31 mouse cellular contexts compared by ENCODE assay signal in the genomic region with DNA sequence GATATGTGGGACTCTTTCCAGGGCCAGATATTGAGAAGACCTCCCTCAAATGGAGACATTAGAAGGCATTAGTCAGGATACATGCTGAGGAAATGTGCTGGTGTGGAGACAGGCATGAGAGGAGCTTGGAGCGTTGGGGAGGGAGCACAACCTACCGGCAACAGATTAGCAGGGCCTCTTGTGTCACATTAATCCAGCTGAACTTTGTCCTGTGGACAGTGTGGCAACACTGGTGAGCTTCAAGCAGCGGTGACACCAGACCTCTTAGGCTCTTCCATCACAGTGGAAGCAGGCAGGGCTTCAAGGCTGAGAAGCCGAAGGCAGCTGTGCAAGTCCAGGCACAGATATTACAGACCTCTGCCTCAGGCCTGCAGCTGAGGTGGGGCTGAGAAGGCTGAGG. TPM values are rescaled to one million over a fixed set of nuclear protein-coding genes. Genes with fewer than 3 reads are reported as not detected.
DNase-seq lines count a peak whose midpoint lies in the region; ATAC-seq and TF ChIP-seq lines count a peak whose summit lies in the region.
"Had no signal": no experiment of that assay in that cellular context is flagged by ENCODE, and none has a peak within 500 bp of the region (broad histone marks: within the 10 kb centered on the region; RNA-seq: fewer than 3 reads in every experiment).

No protein-coding gene starts in this region.

- no peaks in the 10 kb centered on the region for H3K27me3 ChIP-seq in intestine, embryonic 16.5 days (replicated peaks; ENCODE audit: control insufficient read depth, insufficient read depth, low read length)
- H3K27me3 ChIP-seq in liver, adult 2 months (ENCODE audit: control insufficient read depth, insufficient read depth, low read length) = no peaks in the 10 kb centered on the region
- no peaks in the 10 kb centered on the region for H3K27me3 ChIP-seq in liver, embryonic 13.5 days
- no peaks in the 10 kb centered on the region for H3K27me3 ChIP-seq in liver, postnatal 0 days (ENCODE audit: insufficient read depth, low read length)
- H3K27me3 ChIP-seq: embryonic facial prominence, embryonic 12.5 days; heart, embryonic 15.5 days; hindbrain, embryonic 12.5 days; hindbrain, embryonic 15.5 days had no signal

- peak; percentile 37; the same call in 1 of the 2 replicates for TF ChIP-seq CTCF in liver, adult 2 months (IDR thresholded peaks at IDR 0.05; ENCODE audit: low read depth, low read length)
- no peak; the same call in 1 of the 2 replicates for TF ChIP-seq CTCF in liver, postnatal 0 days (IDR thresholded peaks at IDR 0.05; ENCODE audit: low read depth)

- H3K36me3 ChIP-seq in intestine, embryonic 16.5 days (ENCODE audit: control insufficient read depth, insufficient read depth, low read length) = no peaks in the 10 kb centered on the region
- no peaks in the 10 kb centered on the region for H3K36me3 ChIP-seq in liver, adult 2 months (ENCODE audit: control insufficient read depth, insufficient read depth, low read length)
- no peaks in the 10 kb centered on the region for H3K36me3 ChIP-seq in liver, embryonic 13.5 days
- H3K36me3 ChIP-seq in liver, postnatal 0 days (replicated peaks; ENCODE audit: insufficient read depth, low read length) = no peaks in the 10 kb centered on the region
- H3K36me3 ChIP-seq: embryonic facial prominence, embryonic 12.5 days; embryonic facial prominence, embryonic 15.5 days; forebrain, embryonic 12.5 days; G1E; heart, embryonic 15.5 days; hindbrain, embryonic 12.5 days; hindbrain, embryonic 15.5 days had no signal

- 0 out of 2 replicates have a peak, but pooled peaks cover 5% of the 10 kb centered on the region for H3K4me1 ChIP-seq in intestine, embryonic 16.5 days (ENCODE audit: control insufficient read depth, insufficient read depth, low read length)
- peaks cover 11% of the 10 kb centered on the region for H3K4me1 ChIP-seq in liver, adult 2 months (ENCODE audit: control insufficient read depth, insufficient read depth, low read length)
- H3K4me1 ChIP-seq in liver, embryonic 13.5 days (replicated peaks) = peaks cover 8% of the 10 kb centered on the region
- peaks cover 17% of the 10 kb centered on the region for H3K4me1 ChIP-seq in liver, postnatal 0 days (ENCODE audit: insufficient read depth)
- H3K4me1 ChIP-seq: embryonic facial prominence, embryonic 12.5 days; embryonic facial prominence, embryonic 15.5 days; forebrain, embryonic 12.5 days; heart, embryonic 15.5 days; hindbrain, embryonic 12.5 days; hindbrain, embryonic 15.5 days had no signal

- peak; percentile 87 for ATAC-seq in intestine, embryonic 16.5 days
- ATAC-seq in liver, embryonic 13.5 days (ENCODE audit: low read depth) = peak; percentile 69
- peak; percentile 96 for ATAC-seq in liver, postnatal 0 days
- ATAC-seq: forebrain, embryonic 16.5 days; Patski had no signal

- no peak overlapping the region for H3K4me2 ChIP-seq in intestine, embryonic 16.5 days (ENCODE audit: low read depth, low read length)
- H3K4me2 ChIP-seq in liver, embryonic 13.5 days = no peak overlapping the region
- H3K4me2 ChIP-seq in liver, postnatal 0 days (ENCODE audit: low read depth, low read length) = no peak overlapping the region; the same call in 1 of the 2 replicates
- H3K4me2 ChIP-seq: embryonic facial prominence, embryonic 12.5 days; embryonic facial prominence, embryonic 15.5 days; forebrain, embryonic 12.5 days; heart, embryonic 11.5 days; heart, embryonic 15.5 days; hindbrain, embryonic 12.5 days; hindbrain, embryonic 15.5 days had no signal

- TF ChIP-seq EP300 in liver, postnatal 0 days (IDR thresholded peaks at IDR 0.05; ENCODE audit: low read depth) = no peak

- no peaks in the 10 kb centered on the region; the same call in 1 of the 2 replicates for H3K79me2 ChIP-seq in liver, adult 2 months (ENCODE audit: control insufficient read depth, insufficient read depth, low read length)

- peak; percentile 98 for DNase-seq in liver, adult 2 months (ENCODE audit: extremely low read depth, low read depth, low spot score)
- DNase-seq in liver, embryonic 13.5 days = no peak
- DNase-seq in liver, postnatal 0 days = peak; percentile 62
- DNase-seq in right cerebral cortex, postnatal 14 days = no peak
- DNase-seq in frontal cortex, adult 2 months (ENCODE audit: extremely low spot score in 1 of 2, low spot score in 1 of 2) = no peak
- DNase-seq in spleen, postnatal 14 days (ENCODE audit: low spot score in 2 of 2) = no peak
- no peak for DNase-seq in embryo, embryonic 10.5 days (ENCODE audit: low spot score)
- DNase-seq: adrenal gland, postnatal 10 days; adrenal gland, postnatal 36 days; B cell, adult 2 months; cerebellum, adult 18-20 months; cerebellum, adult 9-10 months; cerebellum, postnatal 14 days; gastrocnemius, adult 2 months; gastrocnemius, postnatal 14 days; heart, adult 11 months; heart, postnatal 10 days had no signal

- no peak for TF ChIP-seq POLR2A in liver, adult 2 months (IDR thresholded peaks at IDR 0.05; ENCODE audit: extremely low read depth, insufficient read depth, low read length)

- H3K9ac ChIP-seq in intestine, embryonic 16.5 days (ENCODE audit: low read depth, low read length) = no peak overlapping the region
- peak overlapping the region; percentile 21; the same call in 1 of the 2 replicates for H3K9ac ChIP-seq in liver, adult 2 months (ENCODE audit: low read depth, low read length)
- no peak overlapping the region for H3K9ac ChIP-seq in liver, embryonic 13.5 days
- no peak overlapping the region for H3K9ac ChIP-seq in liver, postnatal 0 days (replicated peaks)
- H3K9ac ChIP-seq: embryonic facial prominence, embryonic 12.5 days; embryonic facial prominence, embryonic 15.5 days; forebrain, embryonic 12.5 days; heart, embryonic 15.5 days; hindbrain, embryonic 12.5 days; hindbrain, embryonic 15.5 days had no signal

- H3K27ac ChIP-seq in intestine, embryonic 16.5 days (ENCODE audit: low read length) = no peak overlapping the region
- H3K27ac ChIP-seq in liver, adult 2 months (replicated peaks; ENCODE audit: insufficient read depth, low read depth, low read length) = peak overlapping the region; percentile 88
- H3K27ac ChIP-seq in liver, embryonic 13.5 days = no peak overlapping the region; the same call in 1 of the 2 replicates
- peak overlapping the region; percentile 60 for H3K27ac ChIP-seq in liver, postnatal 0 days (ENCODE audit: low read depth)
- H3K27ac ChIP-seq: embryonic facial prominence, embryonic 12.5 days; embryonic facial prominence, embryonic 15.5 days; forebrain, embryonic 12.5 days; gastrocnemius, adult 2 months; heart, embryonic 15.5 days; hindbrain, embryonic 12.5 days; hindbrain, embryonic 15.5 days had no signal

- no peak overlapping the region for H3K4me3 ChIP-seq in intestine, embryonic 16.5 days (ENCODE audit: low read length)
- peak overlapping the region; percentile 1; the same call in 1 of the 2 replicates for H3K4me3 ChIP-seq in liver, adult 2 months (ENCODE audit: insufficient read depth, low read depth, low read length)
- no peak overlapping the region for H3K4me3 ChIP-seq in liver, embryonic 13.5 days (replicated peaks)
- no peak overlapping the region for H3K4me3 ChIP-seq in liver, postnatal 0 days (ENCODE audit: low read depth, low read length)
- H3K4me3 ChIP-seq: embryonic facial prominence, embryonic 12.5 days; embryonic facial prominence, embryonic 15.5 days; forebrain, embryonic 12.5 days; gastrocnemius, adult 2 months; heart, embryonic 15.5 days; hindbrain, embryonic 12.5 days; hindbrain, embryonic 15.5 days had no signal

- WGBS in intestine, embryonic 16.5 days = 56% methylated on average over 4 of the region's 4 CpGs
- WGBS in liver, adult 2 months = 19% methylated on average over 4 of the region's 4 CpGs
- WGBS in liver, embryonic 13.5 days (ENCODE audit: insufficient replicate concordance) = 66% methylated on average over 4 of the region's 4 CpGs
- WGBS in liver, postnatal 0 days (ENCODE audit: insufficient replicate concordance) = 53% methylated on average over 4 of the region's 4 CpGs

- H3K9me3 ChIP-seq in intestine, embryonic 16.5 days (ENCODE audit: control insufficient read depth, low read length) = no peaks in the 10 kb centered on the region
- H3K9me3 ChIP-seq in liver, embryonic 13.5 days (replicated peaks) = no peaks in the 10 kb centered on the region
- H3K9me3 ChIP-seq in liver, postnatal 0 days (ENCODE audit: low read length) = no peaks in the 10 kb centered on the region
- H3K9me3 ChIP-seq: embryonic facial prominence, embryonic 12.5 days; embryonic facial prominence, embryonic 15.5 days; forebrain, embryonic 12.5 days; G1E; heart, embryonic 15.5 days; hindbrain, embryonic 12.5 days; hindbrain, embryonic 15.5 days had no signal

RNA-seq across cellular contexts. Expression of gene Habp2, which starts 9.0 kb away (rescaled TPM):
- 10.1 and 12.7 TPM in 2 replicates for polyA plus RNA-seq in intestine, embryonic 16.5 days (2015; fragmentation: Nextera tagmentation; extraction: Ambion mirVana)
- total RNA-seq in liver, adult 2 months (2014; rRNA removed) = 172 and 213 TPM in 2 replicates
- 354 and 371 TPM in 2 replicates for polyA plus RNA-seq in liver, adult 2 months (2012; rRNA removed)
- 36.1 and 46.5 TPM in 2 replicates for polyA plus RNA-seq in liver, embryonic 13.5 days (2015; fragmentation: Nextera tagmentation; extraction: Ambion mirVana)
- polyA plus RNA-seq in liver, postnatal 0 days (2015; fragmentation: Nextera tagmentation; extraction: Ambion mirVana) = 48.4 and 49.3 TPM in 2 replicates
- not detected in 2 replicates for polyA plus RNA-seq in frontal cortex, adult 2 months (2012; rRNA removed)
- total RNA-seq: CH12.LX; gastrocnemius, adult 2 months; gastrocnemius, postnatal 14 days; heart, adult 8-10 months; heart, postnatal 10 days; hematopoietic stem cell, adult 5-6 weeks had no signal
- polyA plus RNA-seq: embryonic facial prominence, embryonic 12.5 days; forebrain, embryonic 12.5 days; G1E had no signal

Comparison
In these comparisons a context has a peak if more than half of its experiments do, and no peak if none do; other contexts are left out.
1. H3K27ac ChIP-seq: peak in liver, adult 2 months (single experiment) and liver, postnatal 0 days (single experiment); none in intestine, embryonic 16.5 days (single experiment) and liver, embryonic 13.5 days (single experiment).
2. DNase-seq: peak in liver, adult 2 months (single experiment) and liver, postnatal 0 days (single experiment); none in liver, embryonic 13.5 days (single experiment), right cerebral cortex, postnatal 14 days (single experiment), frontal cortex, adult 2 months (0 of 2), spleen, postnatal 14 days (0 of 2) and embryo, embryonic 10.5 days (single experiment).
3. RNA of gene Habp2, which starts 9.0 kb away (polyA plus RNA-seq): 354 to 371 TPM in liver, adult 2 months, 48.4 to 49.3 TPM in liver, postnatal 0 days, 36.1 to 46.5 TPM in liver, embryonic 13.5 days and 10.1 to 12.7 TPM in intestine, embryonic 16.5 days; not detected in frontal cortex, adult 2 months; every median in the first group is over 10 times any median in the second.
4. Peak in every context shown above with its lines, with median percentiles within 50 percentile points of each other: ATAC-seq.